Comparison of ENCODE assay signal across 9 mouse cellular contexts in the genomic region with DNA sequence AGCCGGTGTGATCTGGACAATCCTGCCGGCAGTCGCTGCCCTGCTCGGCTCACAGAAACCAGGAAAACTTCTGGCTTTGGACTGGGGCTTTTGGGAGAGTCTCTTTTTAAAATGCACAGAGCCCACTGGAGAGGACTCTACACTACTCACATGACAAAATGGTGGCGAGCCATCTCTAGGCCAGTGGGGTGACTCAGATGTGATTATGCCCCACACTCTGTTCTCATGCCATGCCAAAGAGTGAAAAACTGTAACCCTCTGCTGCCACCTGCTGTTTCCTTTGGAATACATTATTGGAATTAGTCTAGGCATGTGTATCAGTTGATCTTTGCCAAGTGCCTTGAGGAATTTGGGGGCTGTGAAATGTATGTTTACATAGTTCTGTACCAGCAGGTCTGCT. TPM values are rescaled to one million over a fixed set of nuclear protein-coding genes. Genes with fewer than 3 reads are reported as not detected.
A peak's percentile ranks its signal among the peaks of the same experiment; 100 is the strongest.
DNase-seq lines count a peak whose midpoint lies in the region; ATAC-seq lines count a peak whose summit lies in the region.
"Had no signal": no experiment of that assay in that cellular context is flagged by ENCODE, and none has a peak within 500 bp of the region (broad histone marks: within the 10 kb centered on the region; RNA-seq: fewer than 3 reads in every experiment).

No protein-coding gene starts in this region.

- H3K36me3 ChIP-seq in embryonic facial prominence, embryonic 14.5 days (ENCODE audit: control insufficient read depth, insufficient read depth, low read length): no peaks in the 10 kb centered on the region
- H3K36me3 ChIP-seq in hindbrain, embryonic 15.5 days: no peaks in the 10 kb centered on the region

- no peak overlapping the region for H3K27ac ChIP-seq in embryonic facial prominence, embryonic 14.5 days (replicated peaks; ENCODE audit: low read depth, low read length)
- no peak overlapping the region for H3K27ac ChIP-seq in hindbrain, embryonic 15.5 days (replicated peaks)

- no peak overlapping the region for H3K4me2 ChIP-seq in embryonic facial prominence, embryonic 14.5 days (ENCODE audit: low read depth, low read length)
- H3K4me2 ChIP-seq in hindbrain, embryonic 15.5 days: no peak overlapping the region

- peak; percentile 72 for DNase-seq in testis, postnatal 10 days (ENCODE audit: low spot score)
- DNase-seq in testis, postnatal 14 days (ENCODE audit: low spot score): no peak
- peak; percentile 44 for DNase-seq in adrenal gland, postnatal 25 days
- DNase-seq in embryonic facial prominence, embryonic 14.5 days (ENCODE audit: low spot score): peak; percentile 79
- peak; percentile 72 to 82 for DNase-seq in left cerebral cortex, postnatal 25 days (ENCODE audit: low spot score in 2 of 2)
- peak; percentile 53 for DNase-seq in neural tube, embryonic 10.5 days (ENCODE audit: extremely low spot score, low spot score)
- DNase-seq in spleen, adult 12 weeks (ENCODE audit: low spot score): no peak

- H3K9me3 ChIP-seq in embryonic facial prominence, embryonic 14.5 days (ENCODE audit: control insufficient read depth, low read length): no peaks in the 10 kb centered on the region
- H3K9me3 ChIP-seq in hindbrain, embryonic 15.5 days: no peaks in the 10 kb centered on the region

- H3K9ac ChIP-seq in embryonic facial prominence, embryonic 14.5 days (ENCODE audit: low read depth, low read length): no peak overlapping the region
- H3K9ac ChIP-seq in hindbrain, embryonic 15.5 days: no peak overlapping the region

- peak; percentile 65; the same call in 1 of the 2 replicates for ATAC-seq in embryonic facial prominence, embryonic 14.5 days (ENCODE audit: low read depth)
- ATAC-seq in hindbrain, embryonic 15.5 days (ENCODE audit: low FRiP score, low read depth): peak; percentile 66; the same call in 1 of the 2 replicates

- intact Hi-C loops in left cerebral cortex, postnatal 25 days (cut with DNase I): loop anchor here (1.0 to 5.0 kb wide), 2 partner anchors 157 to 358 kb away; no protein-coding TSS in a partner anchor

- H3K27me3 ChIP-seq in embryonic facial prominence, embryonic 14.5 days (replicated peaks; ENCODE audit: control insufficient read depth, insufficient read depth, low read length): no peaks in the 10 kb centered on the region
- H3K27me3 ChIP-seq in hindbrain, embryonic 15.5 days: no peaks in the 10 kb centered on the region

- H3K4me1 ChIP-seq in embryonic facial prominence, embryonic 14.5 days (ENCODE audit: control insufficient read depth, insufficient read depth, low read length): no peaks in the 10 kb centered on the region
- no peaks in the 10 kb centered on the region for H3K4me1 ChIP-seq in hindbrain, embryonic 15.5 days (replicated peaks)

- no peak overlapping the region for H3K4me3 ChIP-seq in embryonic facial prominence, embryonic 14.5 days (ENCODE audit: low read depth, low read length)
- H3K4me3 ChIP-seq in hindbrain, embryonic 15.5 days: no peak overlapping the region
- H3K4me3 ChIP-seq: erythroblast, embryonic 14.5 days had no signal

- WGBS in embryonic facial prominence, embryonic 14.5 days: 77% methylated on average over 5 of the region's 5 CpGs
- WGBS in hindbrain, embryonic 15.5 days: 71% methylated on average over 5 of the region's 5 CpGs

RNA-seq across cellular contexts. Expression of gene Adm, which starts 17.9 kb away (rescaled TPM):
- 12.6 and 20.1 TPM in 2 replicates for total RNA-seq in adrenal gland, postnatal 25 days (2021)
- polyA plus RNA-seq in embryonic facial prominence, embryonic 14.5 days (2014; fragmentation: Nextera tagmentation; extraction: Ambion mirVana): 3.8 TPM in 2 replicates
- polyA plus RNA-seq in hindbrain, embryonic 15.5 days (2015; fragmentation: Nextera tagmentation; extraction: Ambion mirVana): 4.0 TPM in 2 replicates
- total RNA-seq in left cerebral cortex, postnatal 25 days (2021): 1 to 10 TPM; 2.0 to 2.3 TPM
- polyA plus RNA-seq: erythroblast, embryonic 14.5 days had no signal

RNA-seq across cellular contexts. Expression of gene Sbf2, which starts 30.6 kb away (rescaled TPM):
- total RNA-seq in adrenal gland, postnatal 25 days (2021): 37.3 and 57.0 TPM in 2 replicates
- 24.8 and 24.9 TPM in 2 replicates for polyA plus RNA-seq in embryonic facial prominence, embryonic 14.5 days (2014; fragmentation: Nextera tagmentation; extraction: Ambion mirVana)
- 55.1 and 56.7 TPM in 2 replicates for polyA plus RNA-seq in hindbrain, embryonic 15.5 days (2015; fragmentation: Nextera tagmentation; extraction: Ambion mirVana)
- 10 to 100 TPM; 58.3 to 70.2 TPM for total RNA-seq in left cerebral cortex, postnatal 25 days (2021)
- polyA plus RNA-seq: erythroblast, embryonic 14.5 days had no signal

Comparison
In these comparisons a context has a peak if more than half of its experiments do, and no peak if none do; other contexts are left out.
1. DNase-seq: peak in testis, postnatal 10 days (single experiment), adrenal gland, postnatal 25 days (single experiment), embryonic facial prominence, embryonic 14.5 days (single experiment), left cerebral cortex, postnatal 25 days (2 of 2) and neural tube, embryonic 10.5 days (single experiment); none in testis, postnatal 14 days (single experiment) and spleen, adult 12 weeks (single experiment).